Mouse (Mus musculus) kidney, postnatal 10 days (tissue): ENCODE data around the gene Rbm8a.

Source experiments
- DNase-seq: peaks from one replicate; pipeline ENCODE4 v3.0.0; 2021; ENCODE audit warnings: mixed read lengths

The Rbm8a gene

GRCm38 (mm10) chr3:96673514-96673913, 43.8 kb downstream of the Rbm8a start:
- no peak for DNase-seq

DNA sequence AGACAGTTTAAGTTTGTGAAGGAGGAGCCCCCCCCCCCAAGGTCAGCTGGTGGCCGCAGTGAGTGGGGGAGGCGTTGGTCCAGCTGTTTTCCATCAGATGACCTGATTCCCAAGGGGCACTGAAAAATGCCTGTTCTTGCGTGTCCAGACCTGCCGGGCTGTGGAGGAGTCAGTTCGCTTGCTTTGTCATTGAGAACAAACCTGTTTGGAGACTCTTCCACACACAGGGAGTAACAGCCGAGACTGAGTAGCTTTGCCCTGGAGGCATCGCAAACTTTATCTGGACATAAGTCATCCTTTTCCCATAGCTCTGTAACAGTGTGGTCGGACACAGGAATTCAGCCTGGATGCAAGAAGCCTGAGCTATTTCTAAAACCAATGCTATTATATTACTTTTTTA, 44.7 kb downstream of the Rbm8a start:
- peak; percentile 50 for DNase-seq

DNA sequence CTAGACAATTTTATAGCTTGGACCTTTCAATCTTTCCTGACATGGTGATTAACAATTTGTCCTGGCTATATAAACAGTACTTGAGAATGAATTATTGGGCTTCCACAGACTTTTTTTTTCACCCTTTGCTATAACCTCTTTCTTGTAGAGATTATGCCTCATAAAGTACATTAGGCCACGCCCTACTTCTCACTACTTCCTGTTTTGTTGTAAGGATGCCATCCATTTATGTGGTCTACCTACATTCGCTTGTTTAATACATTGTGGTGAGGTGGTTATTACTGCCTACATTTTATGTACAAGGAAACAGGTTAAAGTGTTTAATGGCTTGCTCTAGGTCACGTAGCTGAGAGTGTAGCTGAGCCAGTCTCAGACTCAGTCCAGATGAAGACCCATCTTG, 45.4 kb downstream of the Rbm8a start:
- DNase-seq = no peak

DNA sequence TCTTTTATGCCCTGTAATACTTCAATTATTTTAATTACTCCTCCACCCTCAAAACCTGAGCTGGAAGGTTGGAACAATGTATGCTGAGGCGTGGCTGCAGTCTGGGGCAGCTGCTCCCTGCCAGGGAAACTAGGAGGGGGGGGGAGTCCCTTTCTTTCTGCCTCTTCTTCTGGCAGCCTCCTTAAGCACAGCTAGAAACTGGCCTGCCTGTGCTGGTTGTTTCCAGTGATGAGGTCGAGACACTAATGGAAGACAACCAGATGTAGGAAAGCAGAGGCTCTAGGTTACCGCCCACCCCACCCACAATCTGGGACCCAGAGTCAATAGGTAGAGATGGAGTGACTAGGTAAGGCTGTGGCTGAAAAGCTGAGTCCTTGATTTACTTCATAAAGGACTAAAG, 46.0 kb downstream of the Rbm8a start:
- DNase-seq = no peak

DNA sequence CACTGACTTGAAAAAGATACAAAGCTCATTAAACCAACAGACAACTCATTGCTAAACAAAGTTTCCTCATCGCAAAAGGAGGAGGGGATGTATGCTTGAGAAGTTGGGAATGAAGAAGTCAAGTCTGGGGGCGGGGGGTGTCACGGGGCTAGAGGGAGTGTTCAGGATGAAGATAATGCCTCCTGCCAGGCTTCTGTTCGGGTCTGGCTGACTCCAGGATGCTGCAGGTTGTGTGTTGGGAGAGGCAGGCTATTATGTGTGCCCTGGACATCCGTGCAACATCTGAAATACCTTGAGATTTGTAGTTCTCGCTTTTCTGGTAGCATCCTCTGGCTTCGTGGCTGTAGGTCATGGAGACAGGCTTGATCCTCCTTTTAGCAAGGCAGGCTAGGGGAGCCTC, 48.7 kb downstream of the Rbm8a start:
- DNase-seq = no peak

GRCm38 (mm10) chr3:96679159-96679674, 49.5 kb downstream of the Rbm8a start:
- no peak for DNase-seq

GRCm38 (mm10) chr3:96680269-96680956, 50.7 kb downstream of the Rbm8a start:
- no peak for DNase-seq
